Mouse (Mus musculus) MEL (cell line): ENCODE measurements around the gene Hipk1. TPM values are rescaled to one million over a fixed set of nuclear protein-coding genes. Genes with fewer than 3 reads are reported as not detected.

Experiments
- DNase-seq: peaks from one replicate; pipeline ENCODE4 v3.0.0; 2011; ENCODE audit warnings: low read depth, low spot score
- H3K27ac ChIP-seq: 2 replicates; pipeline ENCODE4 v1.5.1; 2012; ENCODE audit warnings: low read depth, mild to moderate bottlenecking, control low read depth, low read length, moderate library complexity; ENCODE audit not compliant: control insufficient read depth
- H3K27me3 ChIP-seq, 2 experiments: fragments of 150-350 bp in 1 of 2; sonication (generic) in 1 of 2; 2 replicates each; pipeline ENCODE4 v1.6.1; 2012; ENCODE audit warnings: low read length in 2 of 2, mild to moderate bottlenecking in 2 of 2, improper control_type of control experiment in 1 of 2, moderate library complexity in 1 of 2; ENCODE audit not compliant: insufficient read depth in 2 of 2, control insufficient read depth in 1 of 2
- H3K36me3 ChIP-seq, 2 experiments: 2 replicates each; pipeline ENCODE4 v1.6.1; 2012 to 2014; ENCODE audit warnings: low read length in 2 of 2, improper control_type of control experiment in 1 of 2, inconsistent platforms in 1 of 2, mild to moderate bottlenecking in 1 of 2; ENCODE audit not compliant: insufficient read depth in 2 of 2, control insufficient read depth in 1 of 2
- H3K4me1 ChIP-seq, 2 experiments: fragments of 150-350 bp in 1 of 2; sonication (generic) in 1 of 2; 2 replicates each; pipeline ENCODE4 v1.6.1; 2012; ENCODE audit warnings: low read length in 2 of 2, improper control_type of control experiment in 1 of 2, mild to moderate bottlenecking in 1 of 2; ENCODE audit not compliant: insufficient read depth in 2 of 2, control insufficient read depth in 1 of 2
- H3K4me3 ChIP-seq, 2 experiments: fragments of 150-350 bp in 1 of 2; sonication (generic) in 1 of 2; 2 replicates each; pipeline ENCODE4 v1.5.1; 2012; ENCODE audit warnings: low read depth in 2 of 2, low read length in 2 of 2, mild to moderate bottlenecking in 2 of 2, moderate library complexity in 2 of 2, control low read depth in 1 of 2, improper control_type of control experiment in 1 of 2; ENCODE audit not compliant: control insufficient read depth in 1 of 2, insufficient read depth in 1 of 2
- H3K79me2 ChIP-seq: 2 replicates; pipeline ENCODE4 v1.6.1; 2012; ENCODE audit warnings: mild to moderate bottlenecking, low read length, moderate library complexity; ENCODE audit not compliant: control insufficient read depth, poor library complexity, insufficient read depth
- H3K9ac ChIP-seq: 2 replicates; pipeline ENCODE4 v1.6.1; 2012; ENCODE audit warnings: low read depth, mild to moderate bottlenecking, control low read depth, low read length, moderate library complexity; ENCODE audit not compliant: control insufficient read depth, poor library complexity, severe bottlenecking
- H3K9me3 ChIP-seq: fragments of 150-350 bp; sonication (generic); replicated peaks from 2 replicates; pipeline ENCODE4 v1.6.1; 2012; ENCODE audit warnings: mild to moderate bottlenecking, low read length, improper control_type of control experiment, moderate library complexity; ENCODE audit not compliant: insufficient read depth
- BHLHE40 ChIP-seq: IDR thresholded peaks from 2 replicates; pipeline ENCODE4 v1.6.1; 2012; ENCODE audit warnings: low read depth, mild to moderate bottlenecking, inconsistent platforms, low read length, improper control_type of control experiment, borderline replicate concordance
- CTCF ChIP-seq, 3 experiments: IDR thresholded peaks in 2 of 3; conservative IDR thresholded peaks in 1 of 3; 2 replicates each; pipeline ENCODE4 v1.5.1; 2011 to 2012; ENCODE audit warnings: low read length in 3 of 3, low read depth in 2 of 3, mild to moderate bottlenecking in 2 of 3, improper control_type of control experiment in 1 of 3, inconsistent platforms in 1 of 3, mixed read lengths in 1 of 3, moderate library complexity in 1 of 3; ENCODE audit not compliant: control insufficient read depth in 1 of 3, insufficient read depth in 1 of 3, poor library complexity in 1 of 3, severe bottlenecking in 1 of 3
- E2F4 ChIP-seq: IDR thresholded peaks from 2 replicates; pipeline ENCODE4 v1.6.1; 2011; ENCODE audit warnings: low read depth, low read length, improper control_type of control experiment, borderline replicate concordance
- ELF1 ChIP-seq: IDR thresholded peaks from 2 replicates; pipeline ENCODE4 v1.6.1; 2014; ENCODE audit warnings: low read depth, mild to moderate bottlenecking, inconsistent platforms, low read length, improper control_type of control experiment, moderate library complexity
- KAT2A ChIP-seq: conservative IDR thresholded peaks from 2 replicates; pipeline ENCODE4 v1.6.1; 2012; ENCODE audit warnings: low read depth, low read length, improper control_type of control experiment, inconsistent platforms
- MAFK ChIP-seq: IDR thresholded peaks from 2 replicates; pipeline ENCODE4 v1.6.1; 2011; ENCODE audit warnings: low read depth, mild to moderate bottlenecking, low read length, improper control_type of control experiment, borderline replicate concordance
- MXI1 ChIP-seq: IDR thresholded peaks from 2 replicates; pipeline ENCODE4 v1.6.1; 2011; ENCODE audit warnings: mild to moderate bottlenecking, low read depth, low read length, improper control_type of control experiment
- MYB ChIP-seq: IDR thresholded peaks from 2 replicates; pipeline ENCODE4 v1.6.1; 2011; ENCODE audit warnings: mild to moderate bottlenecking, low read depth, low read length, improper control_type of control experiment
- POLR2A ChIP-seq, 2 experiments: IDR thresholded peaks; 2 replicates each; pipeline ENCODE4 v1.6.1; 2011 to 2012; ENCODE audit warnings: low read length in 2 of 2, mild to moderate bottlenecking in 2 of 2, control low read depth in 1 of 2, improper control_type of control experiment in 1 of 2, low read depth in 1 of 2, moderate library complexity in 1 of 2; ENCODE audit not compliant: control insufficient read depth in 1 of 2, insufficient read depth in 1 of 2, poor library complexity in 1 of 2
- POLR2AphosphoS2 ChIP-seq: IDR thresholded peaks from 2 replicates; pipeline ENCODE4 v1.6.1; 2011; ENCODE audit warnings: low read length, improper control_type of control experiment
- POLR2AphosphoS5 ChIP-seq: IDR thresholded peaks from 2 replicates; pipeline ENCODE4 v1.6.1; 2012; ENCODE audit warnings: low read depth, borderline replicate concordance, mild to moderate bottlenecking, inconsistent platforms, low read length, moderate library complexity, mixed read lengths
- RAD21 ChIP-seq: IDR thresholded peaks from 2 replicates; pipeline ENCODE4 v1.6.1; 2011; ENCODE audit warnings: mild to moderate bottlenecking, low read depth, low read length, improper control_type of control experiment
- SIN3A ChIP-seq: IDR thresholded peaks from 2 replicates; pipeline ENCODE4 v1.6.1; 2012; ENCODE audit warnings: low read length, improper control_type of control experiment, inconsistent platforms
- USF1 ChIP-seq: IDR thresholded peaks from 2 replicates; pipeline ENCODE4 v1.6.1; 2014; ENCODE audit warnings: low read depth, mild to moderate bottlenecking, inconsistent platforms, low read length, improper control_type of control experiment, moderate library complexity
- USF2 ChIP-seq, 2 experiments: IDR thresholded peaks; 2 replicates each; pipeline ENCODE4 v1.6.1; 2011 to 2012; ENCODE audit warnings: improper control_type of control experiment in 2 of 2, low read length in 2 of 2, borderline replicate concordance in 1 of 2, inconsistent platforms in 1 of 2, low read depth in 1 of 2, mild to moderate bottlenecking in 1 of 2; ENCODE audit not compliant: insufficient read depth in 1 of 2
- ZNF384 ChIP-seq: IDR thresholded peaks from 2 replicates; pipeline ENCODE4 v1.6.1; 2012; ENCODE audit warnings: low read depth, mild to moderate bottlenecking, inconsistent platforms, low read length, improper control_type of control experiment
- polyA plus RNA-seq, 2 experiments: library from polyadenylated mRNA; stranded (reverse) in 1 of 2; unstranded in 1 of 2; fragments of >175 nt in 1 of 2; fragments of >200 nt in 1 of 2; gene quantifications; 2 replicates each; pipeline versions ENCODE4 v1.2.1 to v1.2.4; 2012; ENCODE audit warnings: low replicate concordance in 2 of 2, low read depth in 1 of 2; ENCODE audit not compliant: insufficient read length in 2 of 2, insufficient read depth in 1 of 2, missing spikeins in 1 of 2
- total RNA-seq: library from RNA; depleted of rRNA; stranded (reverse); fragments of 300-350 nt; gene quantifications from 2 replicates; pipeline ENCODE4 v1.2.3, GENCODE M21; 2012

Gene Hipk1
- total and polyA plus RNA-seq, 3 experiments = 16.7 to 28.7 TPM; not detected in 1

DNA sequence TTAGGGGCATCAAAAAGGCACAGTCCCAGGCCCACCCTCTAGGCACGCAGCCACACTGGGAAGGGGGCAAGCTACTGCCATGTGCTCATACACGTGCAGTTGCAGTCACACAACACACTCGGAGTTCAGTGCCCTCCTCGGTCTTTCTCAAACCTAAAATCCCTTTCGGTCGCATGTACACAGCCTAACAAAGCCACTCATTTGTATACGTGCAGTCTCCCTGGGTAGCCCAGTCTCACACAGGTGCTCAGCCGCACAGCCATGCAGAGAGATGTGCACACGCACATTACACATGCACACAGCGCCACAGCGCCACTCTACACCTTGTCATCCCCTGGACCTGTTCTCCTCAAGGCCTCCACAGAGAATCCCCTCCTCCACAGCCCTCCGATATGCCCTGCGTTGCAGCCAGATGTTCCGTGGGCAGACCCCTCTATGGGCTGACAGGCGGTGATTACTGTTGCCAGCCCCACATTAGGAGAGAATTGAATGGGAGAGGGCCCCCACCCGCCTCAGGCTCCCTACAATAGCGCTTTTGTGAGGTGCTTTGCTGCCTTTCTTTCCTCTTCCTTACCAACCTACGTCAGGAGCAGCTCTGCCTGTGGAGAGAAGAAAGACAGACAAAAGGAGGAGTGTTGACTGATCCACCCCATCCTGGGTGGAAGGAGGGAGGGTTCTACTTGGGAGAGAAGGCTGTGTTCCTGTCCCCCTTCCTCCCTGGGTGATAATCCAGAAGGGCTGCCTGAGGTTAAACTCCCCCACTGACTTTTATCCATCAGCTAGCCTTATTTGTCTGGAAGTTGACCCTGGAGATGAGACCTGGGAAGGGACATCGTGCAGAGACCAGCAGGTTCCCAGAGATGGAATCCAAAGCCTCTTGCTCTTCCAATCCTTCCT lies 57.3 kb downstream of the Hipk1 start:
- DNase-seq = no peak
- H3K4me1 ChIP-seq = no peaks in the 10 kb centered on the region
- no peaks in the 10 kb centered on the region for H3K9me3 ChIP-seq
- no peak overlapping the region for H3K4me3 ChIP-seq
- H3K9ac ChIP-seq = no peak overlapping the region
- no peak overlapping the region for H3K27ac ChIP-seq
- H3K36me3 ChIP-seq = no peaks in the 10 kb centered on the region
- no peaks in the 10 kb centered on the region for H3K79me2 ChIP-seq
- H3K27me3 ChIP-seq = no peaks in the 10 kb centered on the region; a peak in 2 of 4 replicates
- TF ChIP-seq POLR2A (IDR thresholded peaks at IDR 0.05; ENCODE audit: control insufficient read depth in 1 of 2, insufficient read depth in 1 of 2, low read depth in 1 of 2, low read length in 2 of 2, poor library complexity in 1 of 2) = no peak
- no peak for TF ChIP-seq MAFK
- TF ChIP-seq KAT2A = no peak
- no peak for TF ChIP-seq SIN3A
- no peak for TF ChIP-seq RAD21

- DNase-seq = no peak
- H3K27me3 ChIP-seq = no peaks in the 10 kb centered on the region; a peak in 2 of 4 replicates
- H3K4me3 ChIP-seq = no peak overlapping the region
- H3K27ac ChIP-seq = no peak overlapping the region
- H3K9me3 ChIP-seq = no peaks in the 10 kb centered on the region
- no peaks in the 10 kb centered on the region for H3K4me1 ChIP-seq
- no peak overlapping the region for H3K9ac ChIP-seq
- TF ChIP-seq POLR2AphosphoS5 = no peak
- TF ChIP-seq MYB = no peak
- no peak for TF ChIP-seq ELF1
- no peaks in the 10 kb centered on the region for H3K36me3 ChIP-seq
- no peaks in the 10 kb centered on the region for H3K79me2 ChIP-seq
Measured at GRCm38 (mm10) chr3:103733176-103733575, 58.2 kb downstream of the Hipk1 start.

GRCm38 (mm10) chr3:103732116-103732515 lies 59.2 kb downstream of the Hipk1 start:
- no peak for TF ChIP-seq POLR2AphosphoS5
- TF ChIP-seq MXI1 = no peak
- TF ChIP-seq MAFK = no peak
- no peak for TF ChIP-seq USF1
- no peak for TF ChIP-seq E2F4
- no peak for TF ChIP-seq USF2 (IDR thresholded peaks at IDR 0.05; ENCODE audit: borderline replicate concordance in 1 of 2, insufficient read depth in 1 of 2, low read depth in 1 of 2, low read length in 2 of 2)
- no peak for TF ChIP-seq BHLHE40
- TF ChIP-seq KAT2A = no peak
- no peak for TF ChIP-seq ZNF384
- TF ChIP-seq POLR2AphosphoS2 = no peak
- no peak for TF ChIP-seq CTCF (IDR thresholded peaks at IDR 0.05 in 2 of 3, conservative IDR thresholded peaks at IDR 0.05 in 1 of 3; ENCODE audit: control insufficient read depth in 1 of 3, insufficient read depth in 1 of 3, low read depth in 2 of 3, low read length in 3 of 3, poor library complexity in 1 of 3, severe bottlenecking in 1 of 3)
- H3K4me3 ChIP-seq = no peak overlapping the region
- no peak overlapping the region for H3K27ac ChIP-seq
- H3K79me2 ChIP-seq = no peaks in the 10 kb centered on the region
- no peak for DNase-seq
- H3K36me3 ChIP-seq = no peaks in the 10 kb centered on the region
- H3K27me3 ChIP-seq = no peaks in the 10 kb centered on the region; a peak in 2 of 4 replicates
- no peak overlapping the region for H3K9ac ChIP-seq
- H3K9me3 ChIP-seq = no peaks in the 10 kb centered on the region
- H3K4me1 ChIP-seq = no peaks in the 10 kb centered on the region
